Comparison of ENCODE assay signal across 8 mouse cellular contexts in the genomic region with DNA sequence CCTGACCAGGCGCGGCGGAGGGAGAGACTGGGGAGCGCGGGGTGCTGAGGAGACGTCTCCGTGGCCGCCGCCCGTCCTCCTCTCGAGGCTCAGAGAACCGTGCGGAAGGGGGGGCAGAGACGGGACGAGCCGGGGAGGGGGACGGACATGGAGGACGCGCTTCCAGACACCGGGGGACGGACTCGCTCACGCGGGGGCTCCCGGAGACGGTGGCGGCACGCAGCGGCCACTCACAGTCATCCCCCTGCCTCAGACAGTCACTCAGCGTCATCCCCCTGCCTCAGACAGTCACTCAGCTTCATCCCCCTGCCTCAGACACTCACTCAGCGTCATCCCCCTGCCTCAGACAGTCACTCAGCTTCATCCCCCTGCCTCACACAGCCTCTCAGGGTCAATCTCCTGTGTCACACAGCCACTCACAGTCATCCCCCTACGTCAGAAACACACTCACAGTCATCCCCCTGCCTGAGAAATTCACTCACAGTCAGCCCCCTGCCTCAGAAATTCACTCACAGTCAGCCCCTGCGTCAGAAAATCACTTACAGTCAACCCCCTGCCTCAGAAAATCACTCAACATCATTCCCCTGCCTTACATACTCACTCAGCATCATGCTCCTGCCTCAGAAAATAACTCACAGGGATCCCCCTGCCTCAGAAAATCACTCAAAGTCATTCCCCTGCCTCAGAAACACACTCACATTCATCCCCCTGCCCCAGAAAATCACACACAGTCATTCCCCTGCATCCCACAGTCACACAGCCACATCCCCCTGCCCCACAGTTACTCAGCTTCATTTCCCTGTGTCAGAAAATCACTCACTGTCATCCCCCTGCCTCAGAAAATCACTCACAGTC. TPM values are rescaled to one million over a fixed set of nuclear protein-coding genes. Genes with fewer than 3 reads are reported as not detected.
DNase-seq lines count a peak whose midpoint lies in the region; TF ChIP-seq lines count a peak whose summit lies in the region.
"Not testable (repeated sequence)": the region's sequence is repeated elsewhere in the genome, so short reads cannot be mapped to it uniquely, and the experiment has no call there.

No protein-coding gene starts in this region.

- not testable (repeated sequence) for H3K36me3 ChIP-seq in kidney, adult 2 months (ENCODE audit: control insufficient read depth, insufficient read depth, low read length); megakaryocyte, embryonic 14.5 days (replicated peaks; ENCODE audit: low read length)

- H3K4me3 ChIP-seq in kidney, adult 2 months (ENCODE audit: insufficient read depth, low read depth, low read length), result not testable (repeated sequence)
- peak overlapping the region; percentile 12 for H3K4me3 ChIP-seq in megakaryocyte, embryonic 14.5 days (replicated peaks)

- H3K27ac ChIP-seq in kidney, adult 2 months (ENCODE audit: insufficient read depth, low read depth, low read length), result not testable (repeated sequence)

- TF ChIP-seq POLR2A in kidney, adult 2 months (IDR thresholded peaks at IDR 0.05; ENCODE audit: low read depth, low read length), result not testable (repeated sequence)

- TF ChIP-seq CTCF in kidney, adult 2 months (conservative IDR thresholded peaks at IDR 0.05; ENCODE audit: insufficient read depth, insufficient read length, low read depth, low read length), result not testable (repeated sequence)

- H3K9me3 ChIP-seq in megakaryocyte, embryonic 14.5 days, result peaks cover 82% of the 10 kb centered on the region

- H3K4me1 ChIP-seq in kidney, adult 2 months (ENCODE audit: control insufficient read depth, insufficient read depth, low read length), result not testable (repeated sequence)
- H3K4me1 ChIP-seq in megakaryocyte, embryonic 14.5 days, result peaks cover 35% of the 10 kb centered on the region

- not testable (repeated sequence) for H3K27me3 ChIP-seq in kidney, adult 2 months (replicated peaks; ENCODE audit: control insufficient read depth, insufficient read depth, low read length)
- peaks cover 23% of the 10 kb centered on the region for H3K27me3 ChIP-seq in megakaryocyte, embryonic 14.5 days (replicated peaks)

- WGBS in kidney, adult 2 months, result 11% methylated on average over 3 of the region's 33 CpGs

- DNase-seq in 3T3-L1 (ENCODE audit: low read depth, low spot score), result peak; percentile 52
- peak; percentile 61 for DNase-seq in Muller cell, postnatal 12 days (ENCODE audit: inconsistent ontology term)
- peak; percentile 64 for DNase-seq in brain, adult 2 months (ENCODE audit: low read depth, low spot score)
- DNase-seq in gastrocnemius, postnatal 10 days, result peak; percentile 67
- peak; percentile 51 for DNase-seq in kidney, adult 2 months
- DNase-seq in spleen, adult 18-20 months, result peak; percentile 28 to 80
- peak; percentile 69 for DNase-seq in thymus, postnatal 25 days

RNA-seq across cellular contexts. Expression of gene Gm21887, which starts 15.2 kb away (rescaled TPM):
- 10 to 100 TPM; 47.0 to 72.9 TPM for total RNA-seq in gastrocnemius, postnatal 10 days (2021)
- polyA plus RNA-seq in kidney, adult 2 months (2012; rRNA removed), result 108 and 184 TPM in 2 replicates
- polyA plus RNA-seq in megakaryocyte, embryonic 14.5 days (2012; ENCODE audit: insufficient read depth, low replicate concordance), result 1,328 and 1,796 TPM in 2 replicates
